Mouse (Mus musculus) kidney, adult 2 months (tissue): Measurements from ENCODE around the gene Lap3.

Experiments
- CTCF ChIP-seq: fragments of 200-500 bp; conservative IDR thresholded peaks from 2 replicates; pipeline ENCODE4 v1.5.1; 2011; ENCODE audit warnings: low read depth, mild to moderate bottlenecking, control low read depth, low read length, moderate library complexity, mixed read lengths; ENCODE audit not compliant: insufficient read depth, insufficient read length
- POLR2A ChIP-seq: fragments of 200-500 bp; IDR thresholded peaks from one replicate; pipeline ENCODE4 v1.6.1; 2011; ENCODE audit warnings: low read depth, low read length, control low read depth

DNA sequence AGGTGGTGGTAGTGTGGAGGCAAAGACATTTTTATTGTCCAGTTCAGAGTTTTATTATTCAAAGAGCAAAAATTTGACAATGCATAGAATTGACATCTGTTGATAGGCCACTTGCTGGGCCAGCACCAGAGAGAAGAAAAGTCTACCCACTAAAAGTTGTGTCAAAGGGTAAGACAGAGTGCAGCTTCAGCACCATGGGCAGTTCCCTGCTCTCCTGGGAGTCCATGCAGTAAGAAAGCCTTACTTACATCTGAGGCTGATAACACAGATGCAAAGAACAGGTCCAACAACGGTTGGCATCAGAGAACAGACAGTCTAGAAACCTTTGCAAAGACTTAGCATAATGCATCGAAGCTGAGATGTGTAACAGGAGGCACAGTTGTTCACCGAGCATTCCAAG is 36.5 kb downstream of the Lap3 start:
- TF ChIP-seq CTCF (no peak), POLR2A (no peak)
